Mouse (Mus musculus): ENCODE data around the gene Sez6l. TPM values are rescaled to one million over a fixed set of nuclear protein-coding genes. Genes with fewer than 3 reads are reported as not detected.

Sez6l gene
- total and polyA plus RNA-seq, 3 experiments: not detected

GRCm38 (mm10) chr5:112369326-112369725, 207.7 kb downstream of the Sez6l start:
- no peak overlapping the region for H3K9ac ChIP-seq (ENCODE audit: insufficient read depth, low read depth)
- no peak overlapping the region for H3K4me2 ChIP-seq (ENCODE audit: insufficient read depth, low read depth, poor library complexity, severe bottlenecking)
- no peaks in the 10 kb centered on the region for H3K9me3 ChIP-seq (replicated peaks; ENCODE audit: low read length)
- no peaks in the 10 kb centered on the region for H3K4me1 ChIP-seq (ENCODE audit: control insufficient read depth in 1 of 2, insufficient read depth in 2 of 2)
- TF ChIP-seq MAFK (IDR thresholded peaks at IDR 0.05; ENCODE audit: insufficient replicate concordance, low read length): no peak
- no peak for TF ChIP-seq MEF2A (IDR thresholded peaks at IDR 0.05; ENCODE audit: borderline replicate concordance, low read depth, low read length)
- TF ChIP-seq RAD21 (IDR thresholded peaks at IDR 0.05; ENCODE audit: low read depth, low read length): no peak
- TF ChIP-seq TCF12 (IDR thresholded peaks at IDR 0.05; ENCODE audit: low read depth, low read length): no peak
- no peak for TF ChIP-seq ELF1 (IDR thresholded peaks at IDR 0.05; ENCODE audit: low read depth, low read length)
- no peak for TF ChIP-seq ZKSCAN1 (IDR thresholded peaks at IDR 0.05; ENCODE audit: borderline replicate concordance, low read depth, low read length)
- TF ChIP-seq UBTF (IDR thresholded peaks at IDR 0.05; ENCODE audit: low read depth, low read length): no peak
- no peak for TF ChIP-seq HCFC1 (IDR thresholded peaks at IDR 0.05; ENCODE audit: low read depth, low read length)
- no peak for TF ChIP-seq SMC3 (IDR thresholded peaks at IDR 0.05; ENCODE audit: low read depth, low read length)
- TF ChIP-seq CHD1 (IDR thresholded peaks at IDR 0.05; ENCODE audit: low read depth, low read length): no peak
- TF ChIP-seq BHLHE40 (IDR thresholded peaks at IDR 0.05; ENCODE audit: low read depth, low read length): no peak
- no peak for TF ChIP-seq MAX (IDR thresholded peaks at IDR 0.05; ENCODE audit: low read length)
- no peaks in the 10 kb centered on the region for H3K79me2 ChIP-seq (replicated peaks; ENCODE audit: control insufficient read depth, extremely low read depth, insufficient read depth, poor library complexity, severe bottlenecking)
- H3K27me3 ChIP-seq (replicated peaks): no peaks in the 10 kb centered on the region
- in situ Hi-C loops (cut with MboI; ENCODE audit: low pct_ligation_motif_present, low pct_unique_long_range_greater_than_20kb, low sequenced_read_pairs) (no loop called here), dilution Hi-C loops (cut with MboI; ENCODE audit: extremely low pct_ligation_motif_present, extremely low pct_unique_long_range_greater_than_20kb, low sequenced_read_pairs) (no loop called here)
- no peak for DNase-seq (ENCODE audit: extremely low read depth)
- peaks cover 80 to 92% of the 10 kb centered on the region in 2 experiments for H3K36me3 ChIP-seq (replicated peaks in 1 of 2; ENCODE audit: control insufficient read depth in 1 of 2, insufficient read depth in 1 of 2, low read length in 1 of 2)
- H3K27ac ChIP-seq (ENCODE audit: insufficient read depth, low read depth): no peak overlapping the region
- no peak overlapping the region for H3K4me3 ChIP-seq (replicated peaks in 1 of 3; ENCODE audit: low read depth in 2 of 3, low read length in 2 of 3, poor library complexity in 1 of 3)

Other genes with a start within 250 kb of the Sez6l start
- 22.3 and 23.7 TPM in 2 replicates for gene Srrd, start 234.1 kb downstream of the Sez6l start, total RNA-seq (2012; rRNA removed)
- 31.7 and 32.7 TPM in 2 replicates for gene Srrd, start 234.1 kb downstream of the Sez6l start, total RNA-seq (2014; rRNA removed)
- gene Srrd, start 234.1 kb downstream of the Sez6l start, polyA plus RNA-seq (2012; ENCODE audit: insufficient read length, low read depth): 23.4 and 27.1 TPM in 2 replicates
- gene Hps4, start 234.1 kb downstream of the Sez6l start, total RNA-seq (2012; rRNA removed): 22.5 and 23.0 TPM in 2 replicates
- 9.5 and 10.0 TPM in 2 replicates for gene Hps4, start 234.1 kb downstream of the Sez6l start, total RNA-seq (2014; rRNA removed)
- gene Hps4, start 234.1 kb downstream of the Sez6l start, polyA plus RNA-seq (2012; ENCODE audit: insufficient read length, low read depth): 13.9 and 18.3 TPM in 2 replicates
- gene Gm6583, start 221.2 kb downstream of the Sez6l start, total RNA-seq (2012; rRNA removed): not detected in 2 replicates
- not detected in 2 replicates for gene Gm6583, start 221.2 kb downstream of the Sez6l start, total RNA-seq (2014; rRNA removed)
- not detected in 2 replicates for gene Gm6583, start 221.2 kb downstream of the Sez6l start, polyA plus RNA-seq (2012; ENCODE audit: insufficient read length, low read depth)
- gene Asphd2, start 182.3 kb downstream of the Sez6l start, total RNA-seq (2012; rRNA removed): not detected in 2 replicates
- not detected in 2 replicates for gene Asphd2, start 182.3 kb downstream of the Sez6l start, total RNA-seq (2014; rRNA removed)
- gene Asphd2, start 182.3 kb downstream of the Sez6l start, polyA plus RNA-seq (2012; ENCODE audit: insufficient read length, low read depth): not detected in 2 replicates
- not detected in 2 replicates for gene Gm6588, start 127.8 kb downstream of the Sez6l start, total RNA-seq (2012; rRNA removed)
- gene Gm6588, start 127.8 kb downstream of the Sez6l start, total RNA-seq (2014; rRNA removed): not detected in 2 replicates
- not detected in 2 replicates for gene Gm6588, start 127.8 kb downstream of the Sez6l start, polyA plus RNA-seq (2012; ENCODE audit: insufficient read length, low read depth)